In genomic region chr9:57319009-57319408, GRCm38 (mm10) we compare ENCODE assay signal across 30 mouse cellular contexts. TPM values are rescaled to one million over a fixed set of nuclear protein-coding genes. Genes with fewer than 3 reads are reported as not detected.
DNase-seq lines count a peak whose midpoint lies in the region; ATAC-seq and TF ChIP-seq lines count a peak whose summit lies in the region.
"Had no signal": no experiment of that assay in that cellular context is flagged by ENCODE, and none has a peak within 500 bp of the region (broad histone marks: within the 10 kb centered on the region; RNA-seq: fewer than 3 reads in every experiment).

No protein-coding gene starts in this region.

- no peak overlapping the region for H3K9ac ChIP-seq in ES-E14 (ENCODE audit: insufficient read depth, low read depth, low read length, poor library complexity, severe bottlenecking)
- no peak overlapping the region for H3K9ac ChIP-seq in kidney, embryonic 14.5 days (ENCODE audit: low read depth, low read length)
- H3K9ac ChIP-seq: forebrain, embryonic 15.5 days; hindbrain, embryonic 12.5 days; limb, embryonic 13.5 days; liver, embryonic 12.5 days; midbrain, embryonic 12.5 days had no signal

- in situ Hi-C loops in ES-E14 (cut with MboI; ENCODE audit: low sequenced_read_pairs in 2 of 2, unreplicated experiment in 2 of 2), result no loop called here

- H3K4me3 ChIP-seq in ES-E14 (ENCODE audit: insufficient read depth in 1 of 2, low read depth in 1 of 2, low read length in 2 of 2, poor library complexity in 1 of 2, severe bottlenecking in 1 of 2), result no peak overlapping the region
- H3K4me3 ChIP-seq in kidney, embryonic 14.5 days (ENCODE audit: low read length), result no peak overlapping the region
- H3K4me3 ChIP-seq: forebrain, embryonic 10.5 days; forebrain, embryonic 15.5 days; gastrocnemius, adult 2 months; hindbrain, embryonic 12.5 days; left cerebral cortex, adult 2 months; limb, embryonic 13.5 days; liver, embryonic 12.5 days; megakaryocyte, embryonic 14.5 days; midbrain, embryonic 12.5 days had no signal

- peak; percentile 45; the same call in 1 of the 2 replicates for ATAC-seq in erythroid progenitor cell, adult 5-6 weeks (replicated peaks; ENCODE audit: low FRiP score, poor library complexity, severe bottlenecking)
- ATAC-seq in megakaryocyte progenitor cell, adult 5-6 weeks (replicated peaks; ENCODE audit: poor library complexity), result peak; percentile 48
- ATAC-seq in kidney, embryonic 14.5 days (ENCODE audit: low FRiP score, low TSS enrichment), result no peak
- ATAC-seq: forebrain, embryonic 15.5 days; hindbrain, postnatal 0 days; intestine, embryonic 16.5 days; liver, embryonic 12.5 days had no signal

- no peaks in the 10 kb centered on the region for H3K9me3 ChIP-seq in ES-E14 (ENCODE audit: control insufficient read depth, insufficient read depth, low read depth, low read length)
- peaks cover 3% of the 10 kb centered on the region; the same call in 1 of the 2 replicates for H3K9me3 ChIP-seq in kidney, embryonic 14.5 days (ENCODE audit: control insufficient read depth, low read length)
- H3K9me3 ChIP-seq: forebrain, embryonic 10.5 days; forebrain, embryonic 15.5 days; G1E; hindbrain, embryonic 12.5 days; liver, embryonic 12.5 days; midbrain, embryonic 12.5 days had no signal

- H3K36me3 ChIP-seq in ES-E14 (ENCODE audit: control insufficient read depth, insufficient read depth, low read length, poor library complexity, severe bottlenecking), result no peaks in the 10 kb centered on the region
- H3K36me3 ChIP-seq in kidney, embryonic 14.5 days (ENCODE audit: control insufficient read depth, insufficient read depth, low read length), result no peaks in the 10 kb centered on the region
- H3K36me3 ChIP-seq: forebrain, embryonic 10.5 days; forebrain, embryonic 15.5 days; G1E; hindbrain, embryonic 12.5 days; limb, embryonic 13.5 days; liver, embryonic 12.5 days; midbrain, embryonic 12.5 days had no signal

- DNase-seq in 416B (ENCODE audit: low read depth), result peak; percentile 96
- no peak for DNase-seq in ES-E14 (ENCODE audit: low read depth, low spot score)
- no peak for DNase-seq in frontal cortex, adult 2 months (ENCODE audit: extremely low spot score in 1 of 2, low spot score in 1 of 2)
- no peak for DNase-seq in Muller cell, postnatal 12 days (ENCODE audit: inconsistent ontology term)
- DNase-seq: adrenal gland, postnatal 14 days; B cell, adult 2 months; cerebellum, adult 18-20 months; cerebellum, postnatal 25 days; gastrocnemius, adult 2 months; heart, postnatal 36 days; kidney, adult 9 months; kidney, postnatal 25 days; lung, adult 18-20 months; lung, postnatal 10 days; retina, postnatal 1 day; right cerebral cortex, postnatal 14 days had no signal

- H3K4me2 ChIP-seq in kidney, embryonic 14.5 days (replicated peaks; ENCODE audit: low read depth, low read length), result no peak overlapping the region
- H3K4me2 ChIP-seq: forebrain, embryonic 15.5 days; hindbrain, embryonic 12.5 days; limb, embryonic 13.5 days; liver, embryonic 12.5 days; midbrain, embryonic 12.5 days had no signal

- H3K4me1 ChIP-seq in ES-E14 (ENCODE audit: control insufficient read depth in 2 of 2, insufficient read depth in 2 of 2, low read length in 2 of 2, poor library complexity in 1 of 2), result peaks cover 0 to 4% of the 10 kb centered on the region in 2 experiments; a peak in 1 of 4 replicates
- no peaks in the 10 kb centered on the region for H3K4me1 ChIP-seq in kidney, embryonic 14.5 days (ENCODE audit: control insufficient read depth, insufficient read depth, low read length)
- H3K4me1 ChIP-seq: forebrain, embryonic 10.5 days; forebrain, embryonic 15.5 days; hindbrain, embryonic 12.5 days; limb, embryonic 13.5 days; midbrain, embryonic 12.5 days had no signal

- H3K27me3 ChIP-seq in kidney, embryonic 14.5 days (ENCODE audit: control insufficient read depth, insufficient read depth, low read length), result no peaks in the 10 kb centered on the region
- H3K27me3 ChIP-seq: forebrain, embryonic 15.5 days; hindbrain, embryonic 12.5 days; limb, embryonic 13.5 days; midbrain, embryonic 12.5 days had no signal

- 55% methylated on average over 2 of the region's 2 CpGs for WGBS in kidney, embryonic 14.5 days

- peak overlapping the region; percentile 35; the same call in 1 of the 2 replicates for H3K27ac ChIP-seq in ES-E14 (ENCODE audit: insufficient read depth, low read depth, low read length, poor library complexity, severe bottlenecking)
- H3K27ac ChIP-seq in kidney, embryonic 14.5 days (ENCODE audit: low read depth, low read length), result no peak overlapping the region
- H3K27ac ChIP-seq: forebrain, embryonic 10.5 days; forebrain, embryonic 15.5 days; gastrocnemius, adult 2 months; hindbrain, embryonic 12.5 days; hindbrain, postnatal 0 days; left cerebral cortex, adult 2 months; limb, embryonic 13.5 days; liver, embryonic 12.5 days; midbrain, embryonic 12.5 days had no signal

TF ChIP-seq in ES-E14, 5 proteins besides CTCF, POLR2A, EP300 and RAD21:
- TF ChIP-seq ZNF384 (IDR thresholded peaks at IDR 0.05; ENCODE audit: low read depth, low read length), result no peak
- TF ChIP-seq CHD2 (IDR thresholded peaks at IDR 0.05; ENCODE audit: low read depth, low read length), result no peak
- TF ChIP-seq MAFK (IDR thresholded peaks at IDR 0.05; ENCODE audit: insufficient read depth, low read depth, low read length), result no peak
- no peak for TF ChIP-seq ZC3H11A (IDR thresholded peaks at IDR 0.05; ENCODE audit: borderline replicate concordance, low read depth, low read length)
- TF ChIP-seq HCFC1 (IDR thresholded peaks at IDR 0.05; ENCODE audit: borderline replicate concordance, insufficient read depth, low read length), result no peak

RNA-seq across cellular contexts. Expression of gene 1700017B05Rik, which starts 56.6 kb away (rescaled TPM):
- 21.8 and 35.6 TPM in 2 replicates for total RNA-seq in ES-E14 (2012; rRNA removed)
- total RNA-seq in erythroid progenitor cell, adult 5-6 weeks (2015; ENCODE audit: low replicate concordance), result 46.5 and 50.8 TPM in 2 replicates
- 44.3 and 45.0 TPM in 2 replicates for total RNA-seq in erythroid progenitor cell, adult 5-6 weeks (2017; ENCODE audit: low replicate concordance)
- 33.8 and 42.4 TPM in 2 replicates for total RNA-seq in megakaryocyte progenitor cell, adult 5-6 weeks (2015)
- 17.8 and 25.6 TPM in 2 replicates for total RNA-seq in megakaryocyte progenitor cell, adult 5-6 weeks (2017)
- polyA plus RNA-seq in frontal cortex, adult 2 months (2012; rRNA removed), result 4.6 and 5.4 TPM in 2 replicates
- 21.5 and 27.8 TPM in 2 replicates for polyA plus RNA-seq in kidney, embryonic 14.5 days (2014; fragmentation: Nextera tagmentation; extraction: Ambion mirVana)
